Mouse (Mus musculus) gastrocnemius, postnatal 25 days (tissue): ENCODE data around the gene Mtx1. TPM values are rescaled to one million over a fixed set of nuclear protein-coding genes. Genes with fewer than 3 reads are reported as not detected.

Source experiments
- DNase-seq: peaks from one replicate; pipeline ENCODE4 v3.0.0; 2022
- long read RNA-seq, 2 experiments: library from polyadenylated mRNA; stranded (forward); transcript quantifications; one replicate each; pipeline ENCODE4 v2.0.0; 2021
- total RNA-seq, 2 experiments: library from RNA; stranded (reverse); gene quantifications; 1 replicate in 1 of 2; 2 replicates in 1 of 2; pipeline ENCODE4 v1.2.3; 2021

Mtx1 gene
- total RNA-seq = 10 to 100 TPM; 42.2 to 47.6 TPM
- long read RNA-seq, experiment 1, transcript Mtx1-201 (8 exons, 1,617 nt) = major isoform, 22 of 41 reads
- long read RNA-seq, experiment 1, partial matches to known transcripts = 16 of 41 reads
- long read RNA-seq, experiment 1, other reads (novel, unspliced or antisense) = 3 of 41 reads
- long read RNA-seq, experiment 2, transcript Mtx1-201 (8 exons, 1,617 nt) = major isoform, 18 of 28 reads
- long read RNA-seq, experiment 2, partial matches to known transcripts = 7 of 28 reads
- long read RNA-seq, experiment 2, other reads (novel, unspliced or antisense) = 2 of 28 reads

DNA sequence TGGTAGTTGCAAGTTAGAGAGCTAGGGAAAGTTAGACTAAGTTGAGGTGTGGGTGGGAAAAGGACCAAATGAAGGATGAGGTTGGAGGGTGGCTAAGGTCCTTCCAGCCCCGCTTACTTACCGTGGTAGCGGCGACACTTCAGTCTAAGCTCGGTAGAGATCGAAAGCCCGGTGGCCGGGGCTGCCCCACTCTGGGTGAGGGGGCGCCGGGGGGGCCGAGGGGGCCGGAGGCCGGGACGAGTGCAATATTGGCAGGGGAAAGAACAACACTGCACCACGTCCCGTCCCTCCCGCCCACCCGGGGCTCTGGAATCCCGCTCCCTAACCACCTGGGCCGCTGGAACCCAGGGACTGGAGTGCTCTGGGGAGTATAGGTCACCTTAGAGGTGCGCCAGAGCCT is at the start of gene Mtx1:
Mtx1 (minus strand) TSS at position 189 of the 400 bp plus-strand sequence.
- no peak for DNase-seq

DNA sequence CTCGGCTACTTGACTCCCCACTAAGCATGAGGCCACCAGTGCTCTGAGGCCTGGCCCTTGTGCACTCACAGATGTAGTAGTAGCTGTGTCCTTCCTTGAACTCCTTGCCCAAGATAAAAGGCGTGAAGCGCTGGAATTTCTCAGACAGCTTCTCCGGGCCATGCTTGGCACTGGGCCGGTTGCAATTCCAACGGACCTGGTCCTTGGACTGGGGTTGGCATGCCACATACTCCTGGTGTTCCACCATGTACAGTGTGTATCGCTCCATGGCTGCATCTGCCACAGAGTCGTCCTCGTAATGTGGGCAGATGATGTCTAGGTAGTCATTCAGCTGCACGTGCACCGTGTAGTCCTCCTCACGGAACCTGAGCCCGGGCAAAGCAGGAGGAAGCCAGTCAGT is 49.2 kb upstream of the Mtx1 start:
- DNase-seq = no peak

DNA sequence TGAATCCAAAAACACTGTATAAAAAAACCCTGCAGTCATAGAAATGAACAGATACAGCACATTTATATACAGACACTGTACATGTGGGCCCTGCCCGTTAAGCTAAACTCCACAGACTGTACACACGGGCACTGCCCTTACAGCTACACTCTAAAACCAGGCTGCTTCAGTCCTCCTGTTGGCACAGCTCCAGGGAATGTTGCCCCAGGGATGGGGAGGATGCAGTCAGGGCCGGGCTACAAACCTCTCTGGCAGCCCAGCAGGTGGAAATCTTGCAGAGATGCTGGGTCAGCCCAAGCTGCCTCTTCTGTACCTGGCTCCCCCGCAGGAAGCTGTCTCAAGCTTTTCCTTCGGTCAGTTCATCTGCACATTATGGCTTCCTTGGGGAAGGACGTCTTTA is 44.9 kb upstream of the Mtx1 start:
- DNase-seq = no peak

DNA sequence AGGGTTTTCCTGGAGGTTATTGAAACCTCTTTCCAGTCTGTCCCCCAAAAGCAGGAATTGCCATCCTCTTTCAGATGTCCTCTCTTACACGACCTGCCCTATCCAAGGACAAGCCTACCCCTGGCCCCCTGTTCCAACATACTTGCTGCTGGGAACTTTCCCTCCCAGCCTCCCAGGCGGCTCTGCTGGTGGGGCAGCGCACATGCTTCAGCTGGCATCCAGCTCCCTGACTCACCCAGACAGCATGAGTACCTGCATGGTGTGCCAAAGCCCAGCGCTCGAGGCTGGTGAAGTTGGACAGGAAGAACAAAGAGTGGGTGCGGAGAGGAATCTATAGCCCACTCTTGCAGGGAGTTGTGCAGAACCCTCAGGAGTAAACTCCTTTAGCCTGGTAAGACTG is 44.0 kb upstream of the Mtx1 start:
- peak; percentile 39 for DNase-seq

DNA sequence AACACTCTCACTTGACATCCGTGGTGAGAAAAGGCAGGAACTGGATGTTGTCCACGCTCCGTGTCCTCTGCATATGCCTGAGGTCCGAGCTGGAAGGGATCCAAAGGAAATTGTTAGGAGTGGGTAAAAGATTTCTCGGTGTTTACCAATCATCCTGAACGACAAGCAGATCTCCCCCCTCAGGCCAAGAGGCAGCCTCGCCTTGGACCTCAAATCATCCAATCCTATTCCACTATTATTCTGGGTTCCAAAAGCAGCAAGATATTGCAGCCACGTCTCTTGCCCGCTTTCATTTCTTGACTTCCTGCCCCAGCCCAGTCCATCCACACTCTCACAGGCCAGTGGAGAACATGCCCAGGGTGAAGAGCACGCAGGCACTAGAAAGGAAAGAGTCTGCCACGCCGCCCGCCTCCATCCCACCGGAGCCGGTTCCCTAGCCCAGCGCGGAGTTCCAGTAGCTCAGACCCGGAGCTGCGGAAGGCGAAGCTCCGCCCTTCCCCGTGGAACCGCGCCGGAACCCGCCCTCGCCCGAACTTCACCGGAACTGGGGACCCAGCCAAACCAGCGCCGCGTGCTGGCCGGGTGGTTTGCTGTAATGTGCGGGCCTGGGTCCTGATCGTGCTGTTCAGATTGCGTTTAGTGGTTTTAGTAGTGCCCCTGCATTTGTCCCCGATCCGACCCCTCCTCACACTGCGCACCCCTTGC is 43.3 kb upstream of the Mtx1 start, which contains the start of gene Slc50a1:
Slc50a1 (minus strand) TSS at position 520 of the 705 bp plus-strand sequence.
- peak; percentile 86 for DNase-seq

DNA sequence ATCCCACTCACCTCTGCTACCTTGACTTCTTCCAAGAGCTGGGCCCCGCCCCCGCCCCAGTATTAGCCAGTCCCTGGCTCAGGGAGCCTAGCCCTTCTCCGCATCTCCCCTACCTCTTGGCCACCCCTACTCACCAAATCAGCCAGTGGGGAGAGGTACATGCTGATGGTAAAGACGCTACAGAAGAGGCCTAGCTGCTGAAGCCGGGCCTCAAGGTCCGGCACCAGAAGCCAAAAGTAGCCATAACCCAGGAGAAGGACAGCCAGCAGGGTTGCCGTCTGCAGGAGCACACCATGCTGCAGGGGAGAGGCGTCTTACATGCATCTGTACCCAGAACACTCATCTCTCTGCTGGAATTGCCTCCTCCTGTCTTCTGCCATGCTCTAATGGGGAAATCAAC is 42.0 kb upstream of the Mtx1 start:
- no peak for DNase-seq

DNA sequence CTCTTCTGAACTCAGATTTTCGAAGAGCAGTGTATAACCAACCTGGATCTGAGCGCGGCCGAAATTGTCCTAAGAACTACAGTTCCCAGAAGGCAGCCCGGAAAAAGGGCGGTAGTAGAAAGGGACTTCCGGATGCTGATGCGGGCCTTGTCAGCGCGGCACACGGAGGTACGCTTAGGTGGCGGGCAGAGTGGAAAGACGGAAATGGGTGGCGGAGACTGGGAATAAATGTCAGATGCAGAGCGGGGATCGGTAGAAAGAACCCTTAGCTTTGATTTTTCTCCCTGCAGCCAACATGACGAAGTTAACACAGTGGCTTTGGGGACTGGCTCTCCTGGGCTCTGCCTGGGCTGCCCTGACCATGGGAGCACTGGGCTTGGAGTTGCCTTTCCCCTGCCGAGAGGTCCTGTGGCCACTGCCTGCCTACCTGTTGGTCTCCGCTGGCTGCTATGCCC is 39.6 kb upstream of the Mtx1 start:
- peak; percentile 58 for DNase-seq

DNA sequence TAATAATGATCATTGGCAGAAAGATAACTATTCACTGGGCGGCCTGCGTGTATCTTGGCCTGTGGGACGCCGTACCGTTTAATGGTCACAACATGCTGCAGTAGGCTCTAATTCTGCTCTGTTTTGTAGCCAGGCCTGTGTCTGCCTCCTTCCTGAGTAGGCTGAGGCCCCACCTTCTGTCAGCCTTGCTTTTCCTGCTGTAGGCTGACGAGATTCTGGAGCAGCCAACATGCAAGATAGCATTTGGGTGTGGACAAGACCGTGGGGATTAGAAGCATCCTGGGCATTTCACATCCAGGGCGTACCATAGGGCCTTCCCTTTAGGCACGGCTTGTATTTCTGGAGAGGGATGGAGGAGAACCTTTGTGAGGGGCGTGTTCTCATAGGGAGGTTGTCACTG is 35.5 kb upstream of the Mtx1 start:
- DNase-seq = no peak

DNA sequence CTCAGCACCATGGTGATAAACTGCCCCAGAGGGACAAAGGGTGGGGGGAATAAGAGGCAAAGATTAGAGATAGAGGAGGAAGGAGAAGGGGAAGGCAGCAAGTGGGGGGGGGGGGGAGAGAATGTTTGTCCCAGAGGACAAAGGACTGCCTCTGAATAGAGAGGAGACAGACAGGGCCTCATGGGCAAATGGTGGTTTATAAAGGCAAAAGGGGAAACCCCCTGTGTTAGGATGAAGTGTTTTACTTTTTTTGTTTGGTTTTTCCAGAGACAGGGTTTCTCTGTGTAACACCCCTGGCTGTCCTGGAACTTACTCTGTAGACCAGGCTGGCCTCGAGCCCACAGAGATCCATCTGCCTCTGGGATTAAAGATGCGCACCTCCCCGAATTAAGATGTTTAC is 33.3 kb upstream of the Mtx1 start:
- DNase-seq = no peak

DNA sequence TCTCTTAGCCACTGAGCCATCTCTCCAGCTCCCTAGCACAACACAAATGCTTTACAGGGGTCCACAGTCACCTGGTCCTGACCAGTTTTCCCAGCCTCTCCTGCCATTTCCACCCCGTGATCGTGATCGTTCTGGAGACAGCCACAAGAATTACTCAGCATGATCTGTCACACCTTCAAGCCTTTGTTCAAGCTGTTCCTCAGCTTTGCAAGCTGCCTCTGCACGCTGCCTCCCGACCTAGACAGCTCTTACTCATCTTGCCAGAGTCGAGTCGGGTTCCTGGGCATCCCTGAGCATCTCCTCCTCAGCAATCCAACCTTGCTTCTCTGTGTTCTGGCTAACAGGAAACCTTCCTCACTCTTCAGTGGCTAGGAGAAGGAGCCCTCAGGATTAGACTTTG is 32.2 kb upstream of the Mtx1 start, which contains the start of gene Dpm3:
Dpm3 (plus strand) TSS at position 283 of the 400 bp plus-strand sequence.
- no peak for DNase-seq

DNA sequence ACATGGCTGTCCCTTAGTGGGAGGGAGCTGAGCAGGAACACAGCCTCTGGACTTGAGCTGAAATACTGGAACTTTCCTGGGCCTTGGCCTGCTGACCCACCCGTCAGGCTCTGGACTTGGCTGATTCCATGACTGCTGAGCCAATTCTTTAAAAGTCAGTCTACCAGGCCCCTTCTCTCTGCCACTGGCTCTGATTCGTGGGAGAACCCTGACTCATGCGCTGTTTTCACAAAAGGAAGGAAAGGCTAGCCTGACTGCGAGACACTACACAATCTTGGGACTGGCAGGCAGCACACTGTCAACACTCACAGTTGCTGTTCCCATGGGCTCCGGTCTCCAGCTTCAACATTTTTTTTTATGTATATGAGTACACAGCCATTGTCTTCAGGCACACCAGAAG is 29.3 kb upstream of the Mtx1 start:
- DNase-seq = no peak

DNA sequence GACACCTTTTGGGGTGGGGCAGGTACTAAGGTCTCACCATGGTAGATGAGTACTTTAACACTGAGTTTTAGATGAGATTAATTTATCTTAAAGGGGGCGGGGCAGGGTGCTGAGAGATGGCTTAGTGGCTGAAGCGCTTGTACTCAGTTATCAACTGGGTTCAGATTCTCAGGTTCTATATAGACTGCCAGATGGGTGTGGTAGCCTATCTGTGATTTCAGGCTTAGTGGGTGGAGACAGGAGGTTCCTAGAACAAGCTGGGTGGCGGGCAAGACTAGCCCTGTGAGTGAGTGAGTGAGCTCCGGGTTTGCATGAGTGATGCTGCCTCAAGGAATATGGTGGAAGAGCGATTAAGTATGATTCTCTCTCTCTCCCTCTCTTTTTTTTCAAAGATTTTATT is 28.1 kb upstream of the Mtx1 start:
- DNase-seq = no peak

DNA sequence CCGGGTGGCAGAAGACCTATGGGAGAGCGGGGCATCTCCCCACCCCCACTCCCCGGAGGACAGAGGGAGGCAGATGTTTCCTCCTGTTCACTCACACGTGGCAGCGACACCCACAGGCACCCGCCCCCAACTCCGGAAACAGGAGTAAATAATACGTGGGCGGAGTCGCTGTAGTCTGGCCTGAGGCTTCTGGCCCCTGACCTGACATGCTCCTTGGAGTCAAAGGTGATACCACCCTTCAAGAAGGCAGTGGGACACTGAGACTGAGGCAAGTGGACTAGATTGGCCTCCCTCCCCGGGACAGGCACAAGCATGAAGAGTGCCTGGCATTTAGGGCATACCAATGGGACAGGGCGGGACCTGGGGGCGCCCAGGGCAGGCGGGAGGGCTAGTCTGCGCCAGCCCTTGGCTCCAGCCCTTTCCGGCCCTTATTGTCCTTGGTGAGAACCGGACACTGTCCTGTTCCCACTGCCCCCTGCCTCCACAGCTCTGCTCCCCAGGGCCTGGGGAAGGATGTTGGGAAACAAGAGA is 24.5 kb upstream of the Mtx1 start:
- DNase-seq = peak; percentile 76

DNA sequence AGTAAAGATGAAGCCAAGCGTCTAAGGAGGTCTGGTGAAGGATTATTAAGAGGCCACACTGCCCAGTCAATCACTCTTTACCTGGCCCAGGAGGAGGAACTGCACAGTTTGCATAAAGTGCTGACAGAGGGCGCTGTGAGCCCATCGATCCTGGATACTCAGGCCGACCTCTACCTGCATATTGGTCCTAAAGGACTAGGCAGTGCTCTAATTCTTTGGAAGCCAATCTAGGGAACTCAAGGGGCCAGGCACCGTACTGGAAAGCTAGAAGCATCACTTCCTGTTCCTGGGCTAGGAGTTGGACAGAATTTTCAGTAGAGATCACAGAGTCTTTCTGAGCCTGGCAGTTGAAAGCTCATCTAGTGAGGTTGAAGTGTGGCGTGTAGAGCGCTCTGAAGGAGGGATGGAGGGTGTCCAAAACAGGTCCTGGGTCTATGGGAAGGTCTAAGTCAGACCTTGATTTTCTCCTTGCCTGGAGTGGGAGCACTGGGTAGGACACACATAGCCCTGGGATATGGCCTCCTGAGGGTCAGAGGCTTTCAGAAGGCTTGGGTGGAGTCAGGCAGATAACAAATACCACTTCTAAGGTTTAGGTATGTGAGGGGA is 23.6 kb upstream of the Mtx1 start:
- DNase-seq = peak; percentile 58

DNA sequence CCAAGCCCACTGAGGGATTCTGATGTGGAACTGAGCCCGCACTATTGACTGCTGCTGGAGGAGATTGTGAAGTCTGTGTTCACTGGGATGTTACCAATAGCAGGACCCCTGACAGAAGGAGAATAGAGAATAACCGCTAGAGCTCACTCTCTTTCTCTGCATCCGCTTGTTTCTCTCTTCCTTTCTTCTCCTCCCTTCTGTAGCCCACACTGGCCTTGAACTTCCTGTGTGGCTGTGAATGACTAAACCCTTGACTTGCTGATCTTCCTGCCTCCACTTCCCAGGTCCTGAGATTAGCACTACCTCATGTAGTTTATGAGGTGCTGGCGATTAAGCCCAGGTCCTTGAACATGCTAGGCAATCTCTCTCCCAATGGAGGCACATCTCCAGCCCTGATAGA is 20.6 kb upstream of the Mtx1 start:
- no peak for DNase-seq

DNA sequence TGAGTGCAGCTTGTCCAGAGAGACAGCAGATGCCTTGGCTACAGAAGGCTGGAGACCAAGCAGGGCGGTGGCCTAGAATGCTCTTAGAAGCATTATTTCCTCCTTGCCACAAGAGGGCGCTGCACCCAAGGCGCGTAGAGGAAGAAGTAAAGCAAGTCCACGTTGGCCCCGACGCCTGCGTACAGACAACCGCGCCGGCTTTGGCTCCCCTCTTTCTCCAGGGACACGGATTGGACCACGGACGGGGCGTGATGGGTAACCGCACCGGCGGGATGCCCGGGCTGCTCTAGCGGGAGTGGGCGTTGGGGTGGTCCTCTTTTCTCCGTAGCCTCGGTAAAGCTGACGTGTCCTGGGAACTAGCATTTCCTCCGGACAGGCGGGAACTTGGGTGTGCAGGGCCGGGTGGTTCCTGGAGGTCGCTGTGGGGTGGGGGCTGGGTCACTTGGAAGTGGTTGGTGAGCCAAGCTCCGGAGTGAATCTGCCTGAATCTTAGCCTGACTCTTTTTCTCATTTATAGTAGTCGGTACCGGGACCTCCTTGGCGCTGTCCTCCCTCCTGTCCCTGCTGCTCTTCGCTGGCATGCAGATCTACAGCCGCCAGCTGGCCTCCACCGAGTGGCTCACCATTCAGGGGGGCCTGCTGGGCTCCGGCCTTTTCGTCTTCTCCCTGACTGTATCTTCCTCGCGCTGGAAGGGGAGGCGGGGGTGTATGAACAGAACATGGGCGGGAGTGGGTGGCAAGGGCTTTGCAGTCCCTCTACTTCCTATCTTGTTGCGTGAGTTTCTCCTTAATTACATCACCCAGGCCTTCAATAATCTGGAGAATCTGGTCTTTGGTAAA is 19.6 kb upstream of the Mtx1 start, which contains the start of gene Trim46:
Trim46 (minus strand) TSS at position 49 of the 840 bp plus-strand sequence.
- peak; percentile 83 for DNase-seq

DNA sequence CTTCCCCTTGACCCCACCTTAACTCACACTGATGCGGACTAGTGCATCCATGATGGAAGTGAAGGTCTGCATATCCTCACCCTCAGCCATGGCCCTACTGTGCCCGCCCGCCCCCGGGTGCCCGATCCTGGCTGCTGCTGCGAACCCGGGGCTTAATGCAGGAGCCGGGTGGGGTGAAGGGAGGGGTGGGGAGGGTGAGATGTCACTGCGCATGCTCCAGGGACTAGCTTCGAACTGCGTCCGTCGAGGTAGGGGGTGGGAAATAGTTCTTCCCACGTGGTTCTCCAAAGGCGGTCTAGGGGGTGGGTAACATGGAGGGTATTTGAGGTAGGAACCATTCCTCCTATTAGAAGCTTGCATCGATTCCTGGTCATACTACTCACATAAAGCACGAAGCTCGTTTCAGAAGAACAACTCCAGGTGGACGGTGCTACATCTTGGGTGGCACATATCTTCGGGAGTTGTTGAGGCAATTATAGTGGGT is 18.8 kb upstream of the Mtx1 start, which contains the start of gene Krtcap2:
Krtcap2 (plus strand) TSS at position 279 of the 484 bp plus-strand sequence.
- DNase-seq = no peak

DNA sequence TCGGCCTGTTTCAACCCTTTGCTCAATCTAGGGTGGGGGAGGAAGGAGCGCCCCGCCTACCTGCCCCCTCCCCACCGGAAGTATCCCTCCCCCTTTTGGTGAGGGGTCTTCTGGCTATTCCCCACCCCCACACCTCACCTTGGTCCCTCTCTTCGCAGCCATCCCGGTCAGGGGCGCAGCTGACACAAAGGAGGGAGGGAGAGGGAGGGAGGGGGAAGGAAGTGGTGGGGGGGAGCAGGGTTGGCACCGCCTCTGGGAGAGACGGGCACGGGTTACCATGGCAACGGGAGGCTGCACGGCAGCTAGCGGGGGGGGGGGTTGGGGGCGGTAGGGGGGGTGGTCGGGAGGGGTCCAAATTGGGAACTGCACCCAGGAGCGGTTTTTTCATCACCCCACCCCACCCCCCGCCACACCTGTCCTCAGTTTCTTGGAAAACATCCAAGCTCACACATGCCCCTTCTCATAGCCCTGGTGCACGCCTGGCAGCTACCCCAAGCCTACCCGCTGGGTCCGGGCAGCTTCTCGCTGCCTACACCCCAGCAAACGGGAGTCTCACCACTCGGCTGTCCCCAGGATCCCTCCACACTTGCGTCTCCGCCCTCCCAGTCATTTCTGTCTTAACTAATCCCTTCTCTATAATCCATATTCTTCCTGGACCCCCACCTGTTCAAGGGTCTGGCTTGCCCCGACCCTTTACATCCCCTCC is 18.2 kb upstream of the Mtx1 start:
- DNase-seq = no peak

DNA sequence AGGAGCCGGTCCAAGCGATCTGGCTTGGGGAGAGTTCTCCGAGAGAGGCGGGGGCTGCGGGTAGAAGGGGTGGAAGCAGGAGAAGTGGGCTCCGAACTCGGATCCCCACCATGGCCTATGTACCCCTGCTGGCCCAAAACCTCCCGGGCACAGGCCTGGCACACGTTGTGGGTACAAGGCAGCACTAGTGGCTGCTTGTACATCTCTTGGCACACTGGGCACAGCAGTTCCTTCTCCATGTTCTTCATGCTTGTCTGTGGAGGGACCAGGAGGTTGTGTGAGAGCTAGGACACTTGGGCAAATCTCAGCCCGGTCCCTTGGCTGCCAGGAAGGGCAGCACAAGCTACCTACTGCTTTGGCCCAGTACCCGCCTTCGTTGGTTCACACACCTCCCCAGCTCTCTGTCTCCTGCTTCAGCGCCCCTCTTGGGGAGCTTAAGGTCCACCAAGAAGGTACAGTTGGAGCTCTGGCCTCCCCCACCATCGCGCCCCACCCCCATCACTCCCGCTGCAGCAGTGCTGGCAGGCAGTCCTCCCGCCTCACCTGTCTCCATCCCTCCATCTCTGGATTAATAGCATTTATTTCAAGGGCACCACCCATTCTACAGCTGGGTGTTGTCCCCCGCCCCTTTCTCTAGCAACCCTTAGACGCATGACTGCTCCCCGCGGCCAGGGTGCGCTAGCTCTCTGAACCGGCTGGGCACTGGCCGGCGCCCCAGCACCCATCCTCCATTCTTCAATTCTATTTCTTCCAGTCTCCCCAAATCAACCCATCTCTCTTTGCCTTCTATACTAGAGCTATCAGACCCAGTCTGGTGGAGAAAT is 17.5 kb upstream of the Mtx1 start:
- no peak for DNase-seq

DNA sequence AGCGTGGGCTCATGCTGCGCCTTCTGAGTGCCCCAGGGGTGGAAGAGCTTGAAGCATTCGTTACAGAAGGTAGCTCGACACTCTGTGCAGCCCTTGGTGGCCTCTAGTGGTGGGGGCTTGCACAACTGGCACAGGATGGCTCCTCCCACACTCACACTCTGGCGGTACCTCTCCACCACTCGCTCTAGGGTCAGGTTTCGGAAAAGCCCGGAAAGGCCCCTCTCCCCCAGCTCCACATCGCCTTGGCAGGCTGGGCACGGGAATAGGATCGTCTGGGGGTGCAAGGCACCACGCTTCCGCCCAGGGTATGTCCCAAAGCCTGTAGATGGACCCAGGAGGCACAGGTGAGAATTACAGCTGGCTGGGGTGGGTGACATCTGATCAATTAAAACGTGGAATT is 16.7 kb upstream of the Mtx1 start:
- DNase-seq = no peak
